Mouse (Mus musculus): Measurements from ENCODE around the gene Gm17387.
"Not testable (repeated sequence)": the region's sequence is repeated elsewhere in the genome, so short reads cannot be mapped to it uniquely, and the experiment has no call there.

Gm17387 gene

GRCm38 (mm10) chr7:141016707-141017697, 11.9 kb upstream of the Gm17387 start:
- no peak for DNase-seq (ENCODE audit: low read depth, low spot score)

GRCm38 (mm10) chr7:141017824-141018223, 11.1 kb upstream of the Gm17387 start, which contains the start of gene Ifitm6:
TSS of gene Ifitm6 (minus strand) at chr7:141017924.
- DNase-seq (ENCODE audit: low read depth, low spot score) = not testable (repeated sequence)

GRCm38 (mm10) chr7:141019028-141019427, 9.9 kb upstream of the Gm17387 start:
- no peak for DNase-seq (ENCODE audit: low read depth, low spot score)

GRCm38 (mm10) chr7:141021489-141022449, 7.2 kb upstream of the Gm17387 start:
- no peak for DNase-seq (ENCODE audit: low read depth, low spot score)

GRCm38 (mm10) chr7:141024865-141025838, 3.8 kb upstream of the Gm17387 start:
- DNase-seq (ENCODE audit: low read depth, low spot score) = no peak

- no peak for DNase-seq (ENCODE audit: low read depth, low spot score)
Measured at GRCm38 (mm10) chr7:141026097-141026739, 2.7 kb upstream of the Gm17387 start.

- no peak for DNase-seq (ENCODE audit: low read depth, low spot score)
Measured at GRCm38 (mm10) chr7:141026740-141027098, 2.2 kb upstream of the Gm17387 start.

GRCm38 (mm10) chr7:141030390-141030789, 1.5 kb downstream of the Gm17387 start:
- DNase-seq (ENCODE audit: low read depth, low spot score) = no peak

GRCm38 (mm10) chr7:141032458-141033167, 3.7 kb downstream of the Gm17387 start:
- DNase-seq (ENCODE audit: low read depth, low spot score) = no peak

GRCm38 (mm10) chr7:141036624-141037023, 7.7 kb downstream of the Gm17387 start:
- not testable (repeated sequence) for DNase-seq (ENCODE audit: low read depth, low spot score)

- no peak for DNase-seq (ENCODE audit: low read depth, low spot score)
Measured at GRCm38 (mm10) chr7:141038090-141039032, 9.4 kb downstream of the Gm17387 start.

GRCm38 (mm10) chr7:141039386-141040107, 10.6 kb downstream of the Gm17387 start:
- DNase-seq (ENCODE audit: low read depth, low spot score) = no peak

- DNase-seq (ENCODE audit: low read depth, low spot score) = no peak
Measured at GRCm38 (mm10) chr7:141040867-141041606, 12.1 kb downstream of the Gm17387 start.

GRCm38 (mm10) chr7:141041661-141042060, 12.7 kb downstream of the Gm17387 start:
- DNase-seq (ENCODE audit: low read depth, low spot score) = no peak

- DNase-seq (ENCODE audit: low read depth, low spot score) = no peak
Measured at GRCm38 (mm10) chr7:141042539-141042938, 13.6 kb downstream of the Gm17387 start.

- no peak for DNase-seq (ENCODE audit: low read depth, low spot score)
Measured at GRCm38 (mm10) chr7:141046931-141047580, 18.1 kb downstream of the Gm17387 start.

Measured in WW6 (cell line).